Mouse (Mus musculus): Measurements from ENCODE around the gene Tbx2. TPM values are rescaled to one million over a fixed set of nuclear protein-coding genes. Genes with fewer than 3 reads are reported as not detected.

Tbx2 gene
- polyA plus RNA-seq, 1 experiment, result 1.0 TPM

DNA sequence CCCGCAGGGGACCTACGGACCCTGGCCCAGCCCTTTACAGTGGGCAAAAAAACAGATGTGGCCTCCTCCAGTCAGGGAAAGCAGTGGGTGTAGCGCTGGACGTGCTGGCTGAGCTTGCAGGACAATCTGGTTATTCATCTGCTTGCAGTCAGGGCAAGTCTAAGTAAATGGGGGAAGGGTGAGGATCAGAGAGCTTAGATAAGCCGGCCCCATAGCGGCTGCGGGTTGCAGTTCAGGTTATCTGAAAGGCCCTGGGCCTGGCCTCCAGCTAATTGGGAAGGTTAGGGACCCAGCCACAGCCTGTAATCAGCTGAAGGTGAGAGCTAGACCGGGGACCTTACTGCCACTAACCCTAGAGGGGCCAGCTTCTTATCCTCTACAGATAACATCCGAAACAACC is 5.0 kb upstream of the Tbx2 start:
- no peak overlapping the region for H3K4me2 ChIP-seq (ENCODE audit: low read depth)
- H3K79me2 ChIP-seq (ENCODE audit: control insufficient read depth, insufficient read depth), result no peaks in the 10 kb centered on the region
- H3K27me3 ChIP-seq (ENCODE audit: control insufficient read depth, insufficient read depth, insufficient read length), result peaks cover 23% of the 10 kb centered on the region
- no peak overlapping the region for H3K4me3 ChIP-seq
- no peaks in the 10 kb centered on the region for H3K36me3 ChIP-seq (ENCODE audit: control insufficient read depth, insufficient read depth)
- H3ac ChIP-seq (ENCODE audit: control insufficient read depth, insufficient read length), result no peak overlapping the region
- TF ChIP-seq TCF3 (IDR thresholded peaks at IDR 0.05; ENCODE audit: insufficient read length, low read depth) (no peak), POLR2A (IDR thresholded peaks at IDR 0.05; ENCODE audit: insufficient read length, low read depth) (no peak), E2F4 (IDR thresholded peaks at IDR 0.05; ENCODE audit: insufficient read depth) (no peak), USF1 (IDR thresholded peaks at IDR 0.05; ENCODE audit: low read depth) (no peak), CEBPB (IDR thresholded peaks at IDR 0.05; ENCODE audit: insufficient read depth, poor library complexity, severe bottlenecking) (no peak), TCF12 (IDR thresholded peaks at IDR 0.05; ENCODE audit: insufficient read depth, poor library complexity, severe bottlenecking) (no peak), POLR2AphosphoS2 (IDR thresholded peaks at IDR 0.05; ENCODE audit: insufficient read length, low read depth) (no peak), MAX (IDR thresholded peaks at IDR 0.05; ENCODE audit: low read depth) (no peak), MYOD1 (IDR thresholded peaks at IDR 0.05; ENCODE audit: control insufficient read depth in 1 of 3, insufficient read length in 2 of 3, low read depth in 2 of 3) (no peak), MYOG (IDR thresholded peaks at IDR 0.05; ENCODE audit: control insufficient read depth in 1 of 3, insufficient read depth in 1 of 3, insufficient read length in 2 of 3, low read depth in 2 of 3) (no peak), REST (IDR thresholded peaks at IDR 0.05; ENCODE audit: insufficient read depth, insufficient read length) (no peak), SRF (IDR thresholded peaks at IDR 0.05; ENCODE audit: control insufficient read depth, insufficient read length, low read depth) (no peak)

DNA sequence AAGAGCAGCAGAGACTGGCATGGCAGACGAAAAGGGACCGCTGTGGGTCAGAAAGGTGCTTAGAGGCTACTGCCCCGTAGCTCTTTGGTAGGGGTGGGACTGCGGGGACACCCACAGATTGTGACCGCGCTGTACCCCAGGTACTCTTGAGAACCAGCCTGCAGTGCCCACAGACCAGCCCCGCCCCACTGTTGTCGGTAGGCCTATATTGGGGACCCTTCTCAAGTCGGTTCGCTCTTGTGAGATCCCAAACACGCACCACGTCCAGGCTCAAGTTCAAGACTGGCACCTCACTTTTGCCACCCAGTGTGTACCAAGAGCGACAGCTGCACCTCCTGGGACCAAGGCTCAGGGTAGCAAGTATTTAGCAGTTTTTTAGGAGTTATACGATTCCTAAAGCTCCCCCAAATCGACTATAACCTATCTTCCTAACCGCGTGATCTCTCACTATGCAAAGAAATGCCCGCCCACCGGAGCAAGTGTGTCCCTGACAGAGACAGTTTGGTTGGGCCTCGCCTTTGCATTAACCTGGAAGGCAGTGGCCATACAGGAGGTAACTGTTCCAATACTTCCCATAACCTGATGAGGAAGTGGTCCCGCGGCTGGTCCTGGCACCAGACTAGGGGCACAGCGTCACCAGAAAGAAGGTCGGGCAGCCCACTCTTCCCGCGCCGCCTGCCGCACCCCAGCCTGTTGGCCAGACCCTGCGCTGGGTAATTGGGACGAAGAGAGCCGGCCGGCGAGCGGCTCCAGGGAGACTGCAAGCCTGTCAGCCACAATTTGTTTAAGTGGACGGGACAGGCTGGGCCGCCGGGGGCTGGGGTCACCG is 3.4 kb upstream of the Tbx2 start:
- no peaks in the 10 kb centered on the region for H3K36me3 ChIP-seq (ENCODE audit: control insufficient read depth, insufficient read depth)
- H3K4me2 ChIP-seq (ENCODE audit: low read depth), result no peak overlapping the region
- TF ChIP-seq TCF3 (IDR thresholded peaks at IDR 0.05; ENCODE audit: insufficient read length, low read depth), result no peak
- no peak for TF ChIP-seq CEBPB (IDR thresholded peaks at IDR 0.05; ENCODE audit: insufficient read depth, poor library complexity, severe bottlenecking)
- H3K79me2 ChIP-seq (ENCODE audit: control insufficient read depth, insufficient read depth), result no peaks in the 10 kb centered on the region
- no peak overlapping the region for H3K4me3 ChIP-seq
- H3K27me3 ChIP-seq (ENCODE audit: control insufficient read depth, insufficient read depth, insufficient read length), result peaks cover 23% of the 10 kb centered on the region
- H3ac ChIP-seq (ENCODE audit: control insufficient read depth, insufficient read length), result no peak overlapping the region

DNA sequence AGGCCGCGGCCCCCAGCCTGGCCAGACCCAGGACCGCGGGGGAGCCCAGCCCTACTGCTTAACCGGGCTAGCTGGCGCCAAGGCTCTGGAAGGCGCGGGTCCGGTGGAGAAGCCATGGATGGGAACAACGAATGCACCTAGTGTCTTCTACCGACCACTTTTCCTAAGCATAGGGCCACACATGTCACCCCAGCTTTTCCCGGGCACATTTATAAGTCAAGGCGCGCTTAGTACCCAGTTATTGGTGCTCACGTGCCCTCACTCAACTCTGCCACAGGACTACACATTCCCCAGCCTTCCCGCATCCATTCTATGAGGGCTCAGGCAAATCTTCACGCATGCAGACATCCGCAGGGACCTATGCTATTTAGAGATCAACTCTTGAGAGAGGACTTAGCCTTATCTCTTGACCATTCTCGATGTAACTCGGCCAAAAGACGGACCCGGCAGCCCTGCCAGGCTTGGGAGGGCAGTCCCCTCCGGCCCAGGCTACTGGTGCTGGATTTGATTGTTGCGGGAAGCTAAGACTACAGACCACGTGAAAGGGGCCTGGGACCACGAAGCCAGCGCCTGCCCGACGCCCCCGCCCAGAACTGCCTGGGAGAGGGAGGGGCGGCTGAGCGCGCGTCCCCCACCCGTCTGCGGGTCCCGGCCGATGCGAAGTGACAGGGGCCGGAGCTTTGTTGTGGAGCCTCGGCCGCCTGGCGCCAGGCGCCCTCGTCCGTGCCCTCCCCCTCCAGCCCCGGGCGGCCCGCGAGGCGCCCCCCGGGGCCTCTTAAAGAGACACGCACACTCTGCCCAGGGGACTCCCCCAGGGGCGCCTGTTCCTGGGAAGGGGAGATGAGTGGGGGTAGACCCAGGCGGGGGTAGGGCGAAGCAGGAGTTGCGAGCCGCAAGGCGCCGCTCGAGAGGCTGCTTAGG is 2.6 kb upstream of the Tbx2 start:
- no peak for TF ChIP-seq MAX (IDR thresholded peaks at IDR 0.05; ENCODE audit: low read depth)
- TF ChIP-seq SRF (IDR thresholded peaks at IDR 0.05; ENCODE audit: control insufficient read depth, insufficient read length, low read depth), result no peak
- no peak for TF ChIP-seq TCF12 (IDR thresholded peaks at IDR 0.05; ENCODE audit: insufficient read depth, poor library complexity, severe bottlenecking)
- no peak for TF ChIP-seq POLR2A (IDR thresholded peaks at IDR 0.05; ENCODE audit: insufficient read length, low read depth)
- Histone ChIP-seq H3K4me3 (no peak overlapping the region), H3ac (ENCODE audit: control insufficient read depth, insufficient read length) (no peak overlapping the region), H3K27me3 (ENCODE audit: control insufficient read depth, insufficient read depth, insufficient read length) (peaks cover 23% of the 10 kb centered on the region), H3K79me2 (ENCODE audit: control insufficient read depth, insufficient read depth) (no peaks in the 10 kb centered on the region), H3K36me3 (ENCODE audit: control insufficient read depth, insufficient read depth) (no peaks in the 10 kb centered on the region), H3K4me2 (ENCODE audit: low read depth) (no peak overlapping the region)

DNA sequence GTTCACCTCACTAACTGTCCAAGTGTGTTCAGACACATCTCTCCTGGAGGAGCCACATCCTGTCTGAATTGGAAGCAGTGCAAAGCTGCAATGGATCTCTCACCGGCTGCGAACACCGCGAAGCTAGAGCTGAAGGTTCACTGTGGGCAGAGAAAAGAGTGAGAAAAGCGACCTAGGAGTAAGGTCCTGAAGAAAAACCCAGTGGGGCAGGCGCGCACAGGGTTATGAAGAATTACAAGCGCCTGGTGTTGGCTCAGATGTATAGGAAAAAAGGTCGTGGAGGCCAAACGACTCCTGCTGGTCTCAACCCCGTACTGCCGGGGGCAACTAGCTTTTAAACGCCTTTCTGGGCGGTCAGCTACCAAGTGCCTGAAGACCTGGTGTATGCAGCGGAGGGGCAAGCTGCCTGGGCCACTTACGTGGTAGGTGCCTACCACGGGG is 1.4 kb upstream of the Tbx2 start:
- Histone ChIP-seq H3K36me3 (ENCODE audit: control insufficient read depth, insufficient read depth) (no peaks in the 10 kb centered on the region), H3K27me3 (ENCODE audit: control insufficient read depth, insufficient read depth, insufficient read length) (peaks cover 23% of the 10 kb centered on the region), H3ac (ENCODE audit: control insufficient read depth, insufficient read length) (no peak overlapping the region)

More for the DNA sequence above, 1.4 kb upstream of the Tbx2 start:
- Histone ChIP-seq H3K4me2 (ENCODE audit: low read depth) (no peak overlapping the region), H3K4me3 (no peak overlapping the region), H3K79me2 (ENCODE audit: control insufficient read depth, insufficient read depth) (no peaks in the 10 kb centered on the region)
- TF ChIP-seq SRF (IDR thresholded peaks at IDR 0.05; ENCODE audit: control insufficient read depth, insufficient read length, low read depth), result no peak
- no peak for TF ChIP-seq CEBPB (IDR thresholded peaks at IDR 0.05; ENCODE audit: insufficient read depth, poor library complexity, severe bottlenecking)
- no peak for TF ChIP-seq MYOG (IDR thresholded peaks at IDR 0.05; ENCODE audit: control insufficient read depth in 1 of 3, insufficient read depth in 1 of 3, insufficient read length in 2 of 3, low read depth in 2 of 3)
- TF ChIP-seq MAX (IDR thresholded peaks at IDR 0.05; ENCODE audit: low read depth), result no peak
- no peak for TF ChIP-seq USF1 (IDR thresholded peaks at IDR 0.05; ENCODE audit: low read depth)
- no peak for TF ChIP-seq POLR2AphosphoS2 (IDR thresholded peaks at IDR 0.05; ENCODE audit: insufficient read length, low read depth)
- no peak for TF ChIP-seq TCF12 (IDR thresholded peaks at IDR 0.05; ENCODE audit: insufficient read depth, poor library complexity, severe bottlenecking)
- no peak for TF ChIP-seq POLR2A (IDR thresholded peaks at IDR 0.05; ENCODE audit: insufficient read length, low read depth)
- no peak for TF ChIP-seq REST (IDR thresholded peaks at IDR 0.05; ENCODE audit: insufficient read depth, insufficient read length)
- TF ChIP-seq TCF3 (IDR thresholded peaks at IDR 0.05; ENCODE audit: insufficient read length, low read depth), result no peak
- no peak for TF ChIP-seq MYOD1 (IDR thresholded peaks at IDR 0.05; ENCODE audit: control insufficient read depth in 1 of 3, insufficient read length in 2 of 3, low read depth in 2 of 3)
- TF ChIP-seq E2F4 (IDR thresholded peaks at IDR 0.05; ENCODE audit: insufficient read depth), result no peak

Data from myocyte (in vitro differentiated cells).